In the genomic region with DNA sequence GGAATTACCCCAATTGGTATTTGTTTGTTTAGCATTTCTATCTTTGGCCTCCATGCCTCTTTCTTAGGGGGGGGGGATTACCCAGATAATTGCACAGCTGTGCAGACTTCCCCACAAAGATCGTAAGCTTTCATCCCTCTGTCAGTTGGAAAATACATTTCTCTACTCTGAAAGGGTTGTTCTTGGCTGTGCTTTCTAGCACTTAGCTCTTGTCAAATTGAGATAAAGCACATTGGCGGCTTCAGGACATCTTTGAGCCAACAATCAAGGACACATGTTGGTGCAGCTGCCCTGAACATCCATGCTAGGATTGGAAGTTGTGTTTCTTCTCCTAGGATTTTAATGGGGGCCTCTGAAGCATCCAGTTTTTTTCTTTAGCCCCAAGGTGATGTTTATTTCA, we compare ENCODE assay signal across 20 mouse cellular contexts.
DNase-seq lines count a peak whose midpoint lies in the region; ATAC-seq and TF ChIP-seq lines count a peak whose summit lies in the region.
"Had no signal": no experiment of that assay in that cellular context is flagged by ENCODE, and none has a peak within 500 bp of the region (broad histone marks: within the 10 kb centered on the region; RNA-seq: fewer than 3 reads in every experiment).

No protein-coding gene starts in this region.

- H3K27ac ChIP-seq in heart, embryonic 10.5 days, result no peak overlapping the region
- H3K27ac ChIP-seq in embryonic facial prominence, embryonic 10.5 days (replicated peaks), result no peak overlapping the region
- H3K27ac ChIP-seq in kidney, postnatal 0 days, result no peak overlapping the region
- H3K27ac ChIP-seq: embryonic facial prominence, embryonic 13.5 days; hindbrain, embryonic 10.5 days; limb, embryonic 15.5 days had no signal

- ATAC-seq in kidney, postnatal 0 days (replicated peaks; ENCODE audit: low FRiP score, low read depth), result no peak
- ATAC-seq: forebrain, embryonic 14.5 days; midbrain, embryonic 16.5 days had no signal

- WGBS in heart, embryonic 10.5 days, result 23% methylated on average over 2 of the region's 2 CpGs
- WGBS in embryonic facial prominence, embryonic 10.5 days, result 66% methylated on average over 2 of the region's 2 CpGs
- WGBS in kidney, postnatal 0 days, result 53% methylated on average over 2 of the region's 2 CpGs

- H3K4me2 ChIP-seq in kidney, postnatal 0 days (ENCODE audit: low read length), result no peak overlapping the region
- H3K4me2 ChIP-seq: embryonic facial prominence, embryonic 13.5 days; limb, embryonic 15.5 days had no signal

- peaks cover 11% of the 10 kb centered on the region for H3K27me3 ChIP-seq in heart, embryonic 10.5 days (ENCODE audit: insufficient read depth, poor library complexity, severe bottlenecking)
- H3K27me3 ChIP-seq in embryonic facial prominence, embryonic 10.5 days (replicated peaks; ENCODE audit: low read depth, poor library complexity, severe bottlenecking), result no peaks in the 10 kb centered on the region
- H3K27me3 ChIP-seq in kidney, postnatal 0 days (ENCODE audit: insufficient read depth, low read length), result no peaks in the 10 kb centered on the region
- H3K27me3 ChIP-seq: embryonic facial prominence, embryonic 13.5 days; limb, embryonic 15.5 days had no signal

- H3K9ac ChIP-seq in kidney, postnatal 0 days (ENCODE audit: low read depth, low read length), result no peak overlapping the region
- H3K9ac ChIP-seq: embryonic facial prominence, embryonic 13.5 days; limb, embryonic 15.5 days had no signal

- H3K36me3 ChIP-seq in heart, embryonic 10.5 days, result no peaks in the 10 kb centered on the region
- no peaks in the 10 kb centered on the region for H3K36me3 ChIP-seq in embryonic facial prominence, embryonic 10.5 days (replicated peaks)
- H3K36me3 ChIP-seq in kidney, postnatal 0 days (ENCODE audit: insufficient read depth, low read length), result no peaks in the 10 kb centered on the region
- H3K36me3 ChIP-seq: embryonic facial prominence, embryonic 13.5 days; G1E; hindbrain, embryonic 10.5 days; limb, embryonic 15.5 days had no signal

- no peak overlapping the region for H3K4me3 ChIP-seq in heart, embryonic 10.5 days
- no peak overlapping the region for H3K4me3 ChIP-seq in embryonic facial prominence, embryonic 10.5 days
- H3K4me3 ChIP-seq in kidney, postnatal 0 days (replicated peaks; ENCODE audit: low read depth, low read length), result no peak overlapping the region
- H3K4me3 ChIP-seq: embryonic facial prominence, embryonic 13.5 days; hindbrain, embryonic 10.5 days; left cerebral cortex, adult 2 months; limb, embryonic 15.5 days had no signal

- no peaks in the 10 kb centered on the region for H3K9me3 ChIP-seq in heart, embryonic 10.5 days
- no peaks in the 10 kb centered on the region for H3K9me3 ChIP-seq in embryonic facial prominence, embryonic 10.5 days
- H3K9me3 ChIP-seq in kidney, postnatal 0 days (replicated peaks; ENCODE audit: low read length), result no peaks in the 10 kb centered on the region
- H3K9me3 ChIP-seq: embryonic facial prominence, embryonic 13.5 days; hindbrain, embryonic 10.5 days; limb, embryonic 15.5 days had no signal

- TF ChIP-seq CTCF in kidney, postnatal 0 days (IDR thresholded peaks at IDR 0.05; ENCODE audit: low read depth), result no peak

- H3K4me1 ChIP-seq in heart, embryonic 10.5 days, result peaks cover 18% of the 10 kb centered on the region
- peaks cover 12% of the 10 kb centered on the region for H3K4me1 ChIP-seq in embryonic facial prominence, embryonic 10.5 days
- H3K4me1 ChIP-seq in kidney, postnatal 0 days (replicated peaks; ENCODE audit: insufficient read depth, low read length), result no peaks in the 10 kb centered on the region
- H3K4me1 ChIP-seq: embryonic facial prominence, embryonic 13.5 days; hindbrain, embryonic 10.5 days; limb, embryonic 15.5 days had no signal

- DNase-seq in heart, adult 18-20 months, result peak; percentile 62 to 79
- no peak for DNase-seq in heart, embryonic 10.5 days (ENCODE audit: low spot score)
- DNase-seq in lung, postnatal 10 days, result peak; percentile 52
- DNase-seq in lung, adult 18-20 months, result no peak
- peak; percentile 8 for DNase-seq in embryonic facial prominence, embryonic 10.5 days (ENCODE audit: low spot score)
- peak; percentile 56 for DNase-seq in kidney, postnatal 0 days (ENCODE audit: low spot score)
- DNase-seq in thymus, postnatal 36 days, result no peak
- no peak for DNase-seq in gastrocnemius, postnatal 10 days
- DNase-seq: cerebellum, postnatal 10 days; gastrocnemius, postnatal 25 days; lung, postnatal 4 days; right cerebral cortex, adult 18-20 months; thymus, postnatal 14 days had no signal

Comparison
In these comparisons a context has a peak if more than half of its experiments do, and no peak if none do; other contexts are left out.
1. DNase-seq: peak in heart, adult 18-20 months (2 of 2), lung, postnatal 10 days (single experiment), embryonic facial prominence, embryonic 10.5 days (single experiment) and kidney, postnatal 0 days (single experiment); none in heart, embryonic 10.5 days (single experiment), lung, adult 18-20 months (0 of 2), thymus, postnatal 36 days (0 of 2) and gastrocnemius, postnatal 10 days (single experiment).